Mouse (Mus musculus) cerebellum, adult 2 months (tissue): Measurements from ENCODE around the gene Ppp1r14a. TPM values are rescaled to one million over a fixed set of nuclear protein-coding genes. Genes with fewer than 3 reads are reported as not detected.

Source experiments
- DNase-seq, 2 experiments: peaks; one replicate each; pipeline ENCODE4 v3.0.0; 2021
- H3K27ac ChIP-seq: fragments of 200-500 bp; 2 replicates; pipeline ENCODE4 v1.5.1; 2012; ENCODE audit warnings: low read length, control low read depth, inconsistent platforms; ENCODE audit not compliant: insufficient read depth
- H3K27me3 ChIP-seq: fragments of 200-500 bp; 2 replicates; pipeline ENCODE4 v1.6.1; 2012; ENCODE audit warnings: inconsistent platforms, mild to moderate bottlenecking, low read length, moderate library complexity; ENCODE audit not compliant: control insufficient read depth, insufficient read depth
- H3K4me1 ChIP-seq: fragments of 200-500 bp; 2 replicates; pipeline ENCODE4 v1.6.1; 2011; ENCODE audit warnings: low read length; ENCODE audit not compliant: control insufficient read depth, insufficient read depth
- H3K4me3 ChIP-seq: fragments of 200-500 bp; replicated peaks from 2 replicates; pipeline ENCODE3; 2011; ENCODE audit warnings: mild to moderate bottlenecking, low read depth, low read length, control low read depth; ENCODE audit not compliant: insufficient read depth
- CTCF ChIP-seq: fragments of 200-500 bp; IDR thresholded peaks from 2 replicates; pipeline ENCODE4 v1.5.1; 2011; ENCODE audit warnings: low read depth, mild to moderate bottlenecking, control low read depth, low read length, moderate library complexity, borderline replicate concordance; ENCODE audit not compliant: insufficient read depth
- POLR2A ChIP-seq: fragments of 200-500 bp; IDR thresholded peaks from 2 replicates; pipeline ENCODE4 v1.6.1; 2011; ENCODE audit warnings: low read length, control low read depth, borderline replicate concordance; ENCODE audit not compliant: insufficient read depth
- WGBS: fragments of 180-500 bp; shearing (Covaris S2); methylation state at CpG from one replicate; pipeline ENCODE4 v1.1.7; 2018; 5-methylcytosine and 5-hydroxymethylcytosine counted together
- polyA plus RNA-seq: library from polyadenylated mRNA; depleted of rRNA; stranded (reverse); fragments of >200 nt; gene quantifications from 2 replicates; pipeline ENCODE4 v1.2.3, GENCODE M21; 2012; rRNA removed

Gene Ppp1r14a
- polyA plus RNA-seq, 1 experiment = 99.7 TPM

GRCm38 (mm10) chr7:29341722-29342121 lies 52.6 kb downstream of the Ppp1r14a start:
- H3K27ac ChIP-seq = no peak overlapping the region
- no peak overlapping the region for H3K4me3 ChIP-seq
- TF ChIP-seq POLR2A (no peak), CTCF (no peak)
- H3K27me3 ChIP-seq = no peaks in the 10 kb centered on the region
- DNase-seq = no peak
- peaks cover 30% of the 10 kb centered on the region for H3K4me1 ChIP-seq
- 34% methylated on average over 12 of the region's 12 CpGs for whole genome bisulfite sequencing

- H3K4me3 ChIP-seq = no peak overlapping the region
- peak; percentile 55 to 65 for DNase-seq
- H3K27me3 ChIP-seq = no peaks in the 10 kb centered on the region
- 18% methylated on average over 8 of the region's 8 CpGs for WGBS
- H3K4me1 ChIP-seq = peaks cover 30% of the 10 kb centered on the region
- 0 out of 2 replicates have a peak overlapping the region, but pooled peaks have one; percentile 17 for H3K27ac ChIP-seq
- TF ChIP-seq CTCF (no peak), POLR2A (no peak)
Observed at GRCm38 (mm10) chr7:29342489-29343092, 53.5 kb downstream of the Ppp1r14a start.

Other genes starting within 250 kb of the Ppp1r14a start
- gene Ryr1, start 164.1 kb upstream of the Ppp1r14a start, polyA plus RNA-seq = 9.5 and 12.1 TPM in 2 replicates
- gene Rasgrp4, start 154.5 kb upstream of the Ppp1r14a start, polyA plus RNA-seq = 1.2 and 1.5 TPM in 2 replicates
- 76.2 and 81.4 TPM in 2 replicates for gene Fam98c, start 133.1 kb upstream of the Ppp1r14a start, polyA plus RNA-seq
- 0.86 and 1.1 TPM in 2 replicates for gene Ggn, start 119.1 kb upstream of the Ppp1r14a start, polyA plus RNA-seq
- gene Spred3, start 118.9 kb upstream of the Ppp1r14a start, polyA plus RNA-seq = 22.5 and 25.4 TPM in 2 replicates
- 239 and 249 TPM in 2 replicates for gene Psmd8, start 108.6 kb upstream of the Ppp1r14a start, polyA plus RNA-seq
- 1.0 and 1.2 TPM in 2 replicates for gene Catsperg1, start 75.3 kb upstream of the Ppp1r14a start, polyA plus RNA-seq
- 0.57 and 0.62 TPM in 2 replicates for gene Kcnk6, start 56.8 kb upstream of the Ppp1r14a start, polyA plus RNA-seq
- 131 and 143 TPM in 2 replicates for gene Yif1b, start 51.0 kb upstream of the Ppp1r14a start, polyA plus RNA-seq
- 0.38 and 0.48 TPM in 2 replicates for gene 2200002D01Rik, start 40.8 kb upstream of the Ppp1r14a start, polyA plus RNA-seq
- gene Spint2, start 7.4 kb upstream of the Ppp1r14a start, polyA plus RNA-seq = 46.2 and 54.9 TPM in 2 replicates
- 28.3 and 29.8 TPM in 2 replicates for gene Dpf1, start 14.6 kb downstream of the Ppp1r14a start, polyA plus RNA-seq
- 63.3 and 74.7 TPM in 2 replicates for gene Sipa1l3, start 229.3 kb downstream of the Ppp1r14a start, polyA plus RNA-seq